Mouse (Mus musculus) E14TG2a.4 (cell line): ENCODE results near the gene Gm17087.

Source experiments
- CTCF ChIP-seq: conservative IDR thresholded peaks from 2 replicates; pipeline ENCODE4 v1.5.1; 2014; ENCODE audit warnings: low read length
- NANOG ChIP-seq: IDR thresholded peaks from 2 replicates; pipeline ENCODE4 v1.6.1; 2014; ENCODE audit warnings: borderline replicate concordance, low read length, mixed read lengths

- TF ChIP-seq CTCF = no peak
- TF ChIP-seq NANOG = no peak
Measured at GRCm38 (mm10) chr17:8528641-8529040, 38.1 kb downstream of the Gm17087 start.
